Mouse (Mus musculus): ENCODE measurements at regions not wholly inside any gene's neighbourhood (a gene's known extent, or its start where the extent isn't known, plus 50 kb on each side); places are given as distances from the start of the nearest gene placed in this dataset.

- DNase-seq (ENCODE audit: low spot score), result no peak
Observed at GRCm38 (mm10) chr17:14610791-14611522, 83.1 kb downstream of the Thbs2 start.

DNA sequence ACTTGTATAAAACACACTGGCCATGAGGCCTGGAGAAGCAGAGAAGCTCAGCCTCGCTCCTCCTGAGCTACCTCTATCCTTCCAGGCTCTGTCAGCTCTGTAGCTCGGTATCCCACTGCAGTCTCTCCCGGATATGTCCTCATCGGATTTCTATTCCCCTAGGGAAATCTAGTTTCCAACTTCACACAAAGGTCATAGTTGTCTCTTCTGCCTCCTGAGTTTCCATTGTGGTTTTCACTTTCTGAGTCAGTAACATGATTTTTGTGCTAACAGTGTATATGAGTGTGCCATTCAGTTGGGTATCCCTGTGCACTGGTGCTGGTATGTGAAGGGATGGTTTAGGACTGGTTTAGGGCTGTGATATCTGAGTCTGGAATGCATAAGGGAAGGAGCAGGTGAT is 85.2 kb downstream of the Thbs2 start:
- no peak for DNase-seq (ENCODE audit: low spot score)

DNA sequence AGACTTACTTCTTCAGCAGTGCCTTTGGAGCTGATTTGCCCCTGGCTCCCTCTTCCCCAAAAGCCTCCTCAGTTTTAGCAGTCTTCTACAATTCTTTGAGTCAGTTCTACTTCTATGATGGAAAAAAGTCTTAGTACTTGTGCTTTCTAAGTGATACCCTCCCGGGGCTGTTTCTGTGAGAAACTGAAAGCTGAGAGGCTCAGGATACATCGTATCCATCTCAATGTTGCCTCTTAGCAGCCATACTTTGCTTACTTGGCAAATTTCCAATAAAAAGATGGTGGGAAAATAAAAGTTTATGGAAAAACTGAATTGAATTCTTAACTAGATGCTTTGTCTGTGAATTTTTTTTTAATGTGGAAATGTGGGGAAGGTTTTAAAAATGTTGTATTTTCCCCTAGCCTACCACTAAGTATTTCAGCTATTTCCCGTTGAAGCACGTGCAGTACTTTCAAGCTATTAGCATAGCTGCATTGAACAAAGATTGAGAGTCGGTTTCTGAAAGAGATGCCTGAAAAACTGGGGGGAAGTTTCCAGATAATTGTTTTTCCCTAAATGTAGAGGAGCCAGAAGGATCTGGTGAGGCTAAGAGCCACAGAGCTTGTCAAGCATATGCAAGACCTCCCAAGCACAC is 87.6 kb downstream of the Thbs2 start:
- no peak for DNase-seq (ENCODE audit: low spot score)

DNA sequence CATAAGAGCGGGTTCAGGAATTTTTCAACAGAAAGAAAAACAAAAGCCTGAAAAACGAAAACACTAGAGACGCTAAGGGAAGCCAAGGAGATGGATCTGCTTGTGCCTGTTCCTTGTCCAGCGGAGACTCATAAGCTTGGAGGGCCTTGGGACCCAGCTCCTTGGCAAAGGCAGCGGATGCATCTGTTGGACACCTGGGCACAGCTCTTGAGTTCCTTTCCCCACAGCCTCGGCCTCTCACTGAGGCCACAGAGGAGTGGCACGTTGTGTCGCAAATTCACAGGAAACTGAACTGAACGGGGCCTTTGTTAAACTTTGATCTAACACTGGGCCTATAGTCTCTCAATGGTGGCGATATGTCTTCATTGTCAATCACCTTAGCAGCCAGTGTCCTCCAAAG is 94.4 kb downstream of the Thbs2 start:
- DNase-seq (ENCODE audit: low spot score), result peak; percentile 14

GRCm38 (mm10) chr17:14596470-14596869 is 97.6 kb downstream of the Thbs2 start:
- no peak for DNase-seq (ENCODE audit: low spot score)

GRCm38 (mm10) chr17:14595525-14595924 is 98.5 kb downstream of the Thbs2 start:
- DNase-seq (ENCODE audit: low spot score), result no peak

DNA sequence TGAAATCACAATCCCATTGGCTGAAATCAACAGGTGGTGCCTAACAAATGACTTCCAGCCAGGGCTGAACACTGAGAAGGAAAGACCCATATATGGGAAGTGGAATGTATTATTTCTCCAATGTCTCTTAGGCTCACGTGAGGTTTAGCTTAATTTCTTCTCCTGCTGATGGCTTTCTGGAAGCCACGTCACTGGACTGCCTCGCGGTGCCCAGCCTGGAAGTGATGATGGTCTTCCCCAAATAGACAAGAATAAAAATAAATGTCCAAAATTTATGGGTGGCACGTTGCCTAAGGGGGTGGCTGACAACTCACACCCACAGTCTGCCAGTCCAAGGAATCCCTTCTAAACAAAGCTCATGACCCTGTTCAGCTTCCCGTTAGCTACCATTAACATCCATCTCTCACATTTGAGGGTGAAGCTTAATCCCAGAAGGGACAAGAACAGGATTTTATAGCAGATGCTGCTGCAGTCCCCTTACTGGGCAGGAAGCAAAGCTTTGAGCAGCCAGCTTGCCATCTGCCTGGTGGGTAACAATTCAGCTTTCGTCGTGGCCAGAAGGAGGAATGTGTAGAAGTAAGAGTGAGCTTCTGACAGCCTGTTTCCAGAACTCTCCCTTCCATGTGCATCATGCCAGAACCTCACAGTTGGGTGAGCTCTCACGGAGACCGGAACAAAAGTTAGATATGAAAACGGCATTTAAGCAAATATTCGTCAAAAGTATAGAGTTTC is 105.8 kb downstream of the Thbs2 start:
- DNase-seq (ENCODE audit: low spot score), result no peak

GRCm38 (mm10) chr17:14579671-14580070 is 114.4 kb downstream of the Thbs2 start:
- DNase-seq (ENCODE audit: low spot score), result no peak

- DNase-seq (ENCODE audit: low spot score), result no peak
Observed at GRCm38 (mm10) chr17:14578721-14579120, 115.3 kb downstream of the Thbs2 start.

GRCm38 (mm10) chr17:14578194-14578593 is 115.8 kb downstream of the Thbs2 start:
- no peak for DNase-seq (ENCODE audit: low spot score)

GRCm38 (mm10) chr17:14576159-14576558 is 117.9 kb downstream of the Thbs2 start:
- no peak for DNase-seq (ENCODE audit: low spot score)

- no peak for DNase-seq (ENCODE audit: low spot score)
Observed at GRCm38 (mm10) chr17:14571143-14571542, 122.9 kb downstream of the Thbs2 start.

- no peak for DNase-seq (ENCODE audit: low spot score)
Observed at GRCm38 (mm10) chr17:14570266-14570775, 123.7 kb downstream of the Thbs2 start.

DNA sequence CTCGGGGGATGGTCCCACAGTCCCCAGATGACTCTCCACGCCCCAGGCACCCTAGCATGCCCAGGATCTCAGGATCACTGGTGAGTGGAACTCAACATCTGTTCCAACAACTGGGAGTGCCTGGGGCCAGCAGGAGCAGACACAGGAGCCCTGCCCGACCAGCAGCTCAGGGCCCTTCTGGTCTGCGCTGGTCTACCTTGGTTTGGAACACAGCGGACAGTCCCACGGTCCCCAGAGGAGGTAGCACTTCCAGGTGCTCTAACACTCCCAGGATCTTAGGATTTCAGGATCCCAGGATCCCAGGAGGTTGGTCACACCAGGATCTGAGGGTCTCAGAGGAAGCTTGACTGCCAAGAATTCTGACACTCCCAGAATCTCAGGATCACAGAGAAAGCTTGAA is 131.8 kb downstream of the Thbs2 start:
- DNase-seq (ENCODE audit: low spot score), result no peak

DNA sequence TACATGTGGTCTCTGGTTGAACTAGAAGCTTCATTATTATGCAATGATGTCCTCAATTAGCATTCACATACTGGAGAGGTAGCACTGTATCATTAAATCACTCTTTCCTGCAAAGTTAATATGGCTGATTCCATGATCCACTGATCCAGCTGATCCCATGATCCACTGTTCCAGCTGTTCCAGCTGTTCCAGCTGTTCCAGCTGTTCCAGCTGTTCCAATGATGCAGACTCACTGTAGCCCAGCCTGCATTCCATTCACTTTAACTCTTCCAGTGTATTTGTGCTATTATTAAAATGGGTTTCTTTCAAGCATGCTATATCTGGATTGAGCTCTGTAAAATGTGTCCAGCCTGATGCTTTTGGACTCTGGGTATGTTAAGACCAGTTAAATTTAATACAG is 136.8 kb downstream of the Thbs2 start:
- DNase-seq (ENCODE audit: low spot score), result no peak

DNA sequence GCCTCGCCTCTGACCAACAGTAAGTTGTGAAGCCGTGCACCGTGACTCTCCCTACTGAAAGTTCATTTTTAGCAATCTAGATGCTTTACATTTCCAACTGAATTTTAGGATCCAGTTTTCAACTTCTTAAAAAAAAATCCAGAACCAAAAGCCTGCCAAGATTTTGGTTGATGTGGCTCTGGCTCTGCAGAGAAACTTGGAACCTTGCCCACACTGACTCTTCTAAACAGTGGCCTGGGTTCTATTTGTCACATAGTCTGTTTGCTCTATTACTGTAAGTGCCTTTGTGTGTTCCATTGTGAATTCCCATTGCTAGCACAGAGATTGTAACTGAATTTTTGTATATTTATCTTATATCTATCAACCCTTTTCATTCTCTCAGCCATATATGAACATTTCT is 140.8 kb downstream of the Thbs2 start:
- DNase-seq (ENCODE audit: low spot score), result no peak

GRCm38 (mm10) chr17:14552081-14552480 is 142.0 kb downstream of the Thbs2 start:
- no peak for DNase-seq (ENCODE audit: low spot score)

- no peak for DNase-seq (ENCODE audit: low spot score)
Observed at GRCm38 (mm10) chr17:14551610-14552009, 142.4 kb downstream of the Thbs2 start.

GRCm38 (mm10) chr17:14545822-14546473 is 148.1 kb downstream of the Thbs2 start:
- peak; percentile 78 for DNase-seq (ENCODE audit: low spot score)

GRCm38 (mm10) chr17:14544343-14545002 is 149.6 kb downstream of the Thbs2 start:
- peak; percentile 48 for DNase-seq (ENCODE audit: low spot score)

- no peak for DNase-seq (ENCODE audit: low spot score)
Observed at GRCm38 (mm10) chr17:14541035-14541434, 153.0 kb downstream of the Thbs2 start.

Measured in embryo, embryonic 10 days (tissue).